Mouse (Mus musculus): ENCODE measurements around the gene Lpp. TPM values are rescaled to one million over a fixed set of nuclear protein-coding genes. Genes with fewer than 3 reads are reported as not detected.

Gene Lpp
- total and polyA plus RNA-seq, 2 experiments from 2014 or later, result 8.4 to 13.1 TPM

GRCm38 (mm10) chr16:24833221-24833620 is 439.9 kb downstream of the Lpp start:
- no peak overlapping the region for H3K4me2 ChIP-seq (ENCODE audit: low read depth, low read length)
- TF ChIP-seq CTCF (IDR thresholded peaks at IDR 0.05; ENCODE audit: low read depth), result no peak
- no peak for ATAC-seq

GRCm38 (mm10) chr16:24834536-24834935 is 441.2 kb downstream of the Lpp start:
- no peaks in the 10 kb centered on the region for H3K27me3 ChIP-seq (ENCODE audit: insufficient read depth, low read length)
- H3K4me3 ChIP-seq (ENCODE audit: low read length), result no peak overlapping the region
- no peak overlapping the region for H3K9ac ChIP-seq (replicated peaks; ENCODE audit: low read length)
- DNase-seq (ENCODE audit: low spot score) (no peak), ATAC-seq (no peak)
- H3K4me1 ChIP-seq (ENCODE audit: insufficient read depth, low read length), result no peaks in the 10 kb centered on the region
- no peaks in the 10 kb centered on the region for H3K9me3 ChIP-seq (ENCODE audit: low read length)
- WGBS, result 88% methylated on average over 9 of the region's 9 CpGs
- no peak overlapping the region for H3K4me2 ChIP-seq (ENCODE audit: low read depth, low read length)
- TF ChIP-seq CTCF (IDR thresholded peaks at IDR 0.05; ENCODE audit: low read depth), result no peak
- H3K36me3 ChIP-seq (ENCODE audit: insufficient read depth, low read length), result no peaks in the 10 kb centered on the region
- no peak overlapping the region for H3K27ac ChIP-seq

More at GRCm38 (mm10) chr16:24833221-24833620, 439.9 kb downstream of the Lpp start:
- no peaks in the 10 kb centered on the region for H3K36me3 ChIP-seq (ENCODE audit: insufficient read depth, low read length)
- H3K4me3 ChIP-seq (ENCODE audit: low read length), result no peak overlapping the region
- no peak overlapping the region for H3K27ac ChIP-seq
- H3K9ac ChIP-seq (replicated peaks; ENCODE audit: low read length), result no peak overlapping the region
- no peaks in the 10 kb centered on the region for H3K27me3 ChIP-seq (ENCODE audit: insufficient read depth, low read length)
- no peaks in the 10 kb centered on the region for H3K4me1 ChIP-seq (ENCODE audit: insufficient read depth, low read length)
- WGBS, result 77% methylated on average over 8 of the region's 8 CpGs
- H3K9me3 ChIP-seq (ENCODE audit: low read length), result no peaks in the 10 kb centered on the region
- DNase-seq (ENCODE audit: low spot score), result no peak

- no peak for TF ChIP-seq CTCF (IDR thresholded peaks at IDR 0.05; ENCODE audit: low read depth)
- Histone ChIP-seq H3K27ac (no peak overlapping the region), H3K4me2 (ENCODE audit: low read depth, low read length) (no peak overlapping the region), H3K4me1 (ENCODE audit: insufficient read depth, low read length) (no peaks in the 10 kb centered on the region), H3K9me3 (ENCODE audit: low read length) (no peaks in the 10 kb centered on the region), H3K27me3 (ENCODE audit: insufficient read depth, low read length) (no peaks in the 10 kb centered on the region), H3K9ac (replicated peaks; ENCODE audit: low read length) (no peak overlapping the region), H3K36me3 (ENCODE audit: insufficient read depth, low read length) (no peaks in the 10 kb centered on the region), H3K4me3 (ENCODE audit: low read length) (no peak overlapping the region)
- ATAC-seq (no peak), DNase-seq (ENCODE audit: low spot score) (no peak)
- 88% methylated on average over 5 of the region's 5 CpGs for WGBS
Measured at GRCm38 (mm10) chr16:24836550-24836949, 443.2 kb downstream of the Lpp start.

GRCm38 (mm10) chr16:24839018-24839417 is 445.7 kb downstream of the Lpp start:
- H3K36me3 ChIP-seq (ENCODE audit: insufficient read depth, low read length), result no peaks in the 10 kb centered on the region
- no peaks in the 10 kb centered on the region for H3K27me3 ChIP-seq (ENCODE audit: insufficient read depth, low read length)
- H3K4me2 ChIP-seq (ENCODE audit: low read depth, low read length), result no peak overlapping the region
- H3K27ac ChIP-seq, result no peak overlapping the region
- no peaks in the 10 kb centered on the region for H3K4me1 ChIP-seq (ENCODE audit: insufficient read depth, low read length)
- H3K9me3 ChIP-seq (ENCODE audit: low read length), result no peaks in the 10 kb centered on the region
- H3K9ac ChIP-seq (replicated peaks; ENCODE audit: low read length), result no peak overlapping the region
- TF ChIP-seq CTCF (IDR thresholded peaks at IDR 0.05; ENCODE audit: low read depth), result no peak
- H3K4me3 ChIP-seq (ENCODE audit: low read length), result no peak overlapping the region
- 77% methylated on average over 1 of the region's 1 CpGs for WGBS
- DNase-seq (ENCODE audit: low spot score) (no peak), ATAC-seq (no peak)

- Histone ChIP-seq H3K36me3 (ENCODE audit: insufficient read depth, low read length) (no peaks in the 10 kb centered on the region), H3K4me1 (ENCODE audit: insufficient read depth, low read length) (no peaks in the 10 kb centered on the region), H3K4me3 (ENCODE audit: low read length) (no peak overlapping the region), H3K9ac (replicated peaks; ENCODE audit: low read length) (no peak overlapping the region), H3K4me2 (ENCODE audit: low read depth, low read length) (no peak overlapping the region), H3K27me3 (ENCODE audit: insufficient read depth, low read length) (no peaks in the 10 kb centered on the region), H3K9me3 (ENCODE audit: low read length) (no peaks in the 10 kb centered on the region), H3K27ac (no peak overlapping the region)
- TF ChIP-seq CTCF (IDR thresholded peaks at IDR 0.05; ENCODE audit: low read depth), result no peak
- WGBS, result 94% methylated on average over 5 of the region's 5 CpGs
- ATAC-seq (no peak), DNase-seq (ENCODE audit: low spot score) (no peak)
Measured at GRCm38 (mm10) chr16:24840073-24840472, 446.8 kb downstream of the Lpp start.

GRCm38 (mm10) chr16:24846141-24846540 is 452.8 kb downstream of the Lpp start:
- WGBS, result 95% methylated on average over 1 of the region's 1 CpGs
- no peaks in the 10 kb centered on the region for H3K36me3 ChIP-seq (ENCODE audit: insufficient read depth, low read length)
- no peak overlapping the region for H3K27ac ChIP-seq
- no peaks in the 10 kb centered on the region for H3K27me3 ChIP-seq (ENCODE audit: insufficient read depth, low read length)
- no peaks in the 10 kb centered on the region for H3K4me1 ChIP-seq (ENCODE audit: insufficient read depth, low read length)
- DNase-seq (ENCODE audit: low spot score) (no peak), ATAC-seq (no peak)
- no peak overlapping the region for H3K4me2 ChIP-seq (ENCODE audit: low read depth, low read length)
- H3K9ac ChIP-seq (replicated peaks; ENCODE audit: low read length), result no peak overlapping the region
- no peak overlapping the region for H3K4me3 ChIP-seq (ENCODE audit: low read length)
- H3K9me3 ChIP-seq (ENCODE audit: low read length), result no peaks in the 10 kb centered on the region
- TF ChIP-seq CTCF (IDR thresholded peaks at IDR 0.05; ENCODE audit: low read depth), result no peak

- DNase-seq (ENCODE audit: low spot score) (no peak), ATAC-seq (no peak)
- no peak overlapping the region for H3K9ac ChIP-seq (replicated peaks; ENCODE audit: low read length)
- no peaks in the 10 kb centered on the region for H3K9me3 ChIP-seq (ENCODE audit: low read length)
- H3K4me1 ChIP-seq (ENCODE audit: insufficient read depth, low read length), result no peaks in the 10 kb centered on the region
- TF ChIP-seq CTCF (IDR thresholded peaks at IDR 0.05; ENCODE audit: low read depth), result no peak
- no peaks in the 10 kb centered on the region for H3K27me3 ChIP-seq (ENCODE audit: insufficient read depth, low read length)
- H3K27ac ChIP-seq, result no peak overlapping the region
- H3K4me3 ChIP-seq (ENCODE audit: low read length), result no peak overlapping the region
- H3K36me3 ChIP-seq (ENCODE audit: insufficient read depth, low read length), result no peaks in the 10 kb centered on the region
- no peak overlapping the region for H3K4me2 ChIP-seq (ENCODE audit: low read depth, low read length)
- 90% methylated on average over 9 of the region's 9 CpGs for WGBS
Measured at GRCm38 (mm10) chr16:24859509-24860140, 466.3 kb downstream of the Lpp start.

All from hindbrain, postnatal 0 days (tissue).